Mouse (Mus musculus): ENCODE results near the gene Rsrc1.

DNA sequence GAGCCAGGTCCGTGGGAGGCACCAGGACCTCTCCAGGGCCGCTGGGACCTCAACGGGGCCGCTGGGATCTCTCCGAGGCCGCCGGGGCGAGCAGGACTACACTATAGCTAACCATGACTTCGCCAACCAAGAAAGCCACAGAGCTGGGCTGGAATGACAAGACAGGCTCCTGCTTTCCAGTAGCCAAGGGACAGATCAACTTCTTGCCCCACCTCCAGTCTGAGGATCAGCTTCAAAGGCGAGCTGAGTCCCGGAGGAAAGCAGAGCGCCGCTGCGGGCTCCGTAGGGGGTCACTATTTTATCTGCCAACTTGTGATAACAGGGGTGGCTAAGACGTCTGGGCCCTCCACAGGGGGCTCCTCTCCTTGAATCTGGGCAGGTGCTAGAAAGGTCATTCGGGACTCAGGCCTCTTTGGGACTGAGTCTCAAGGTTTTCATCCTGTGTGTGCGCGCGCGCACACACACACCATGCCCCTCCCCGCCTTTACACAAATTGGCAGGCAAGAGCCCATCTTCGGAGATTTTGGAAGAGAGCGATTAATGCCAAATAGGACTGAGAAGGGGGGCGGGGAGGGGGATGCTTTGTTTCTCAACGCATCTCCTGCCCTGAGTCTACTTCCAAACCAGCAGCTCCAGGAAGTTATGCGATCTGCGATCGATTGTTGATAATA is 10.4 kb upstream of the Rsrc1 start:
- TF ChIP-seq CTCF (IDR thresholded peaks at IDR 0.05; ENCODE audit: low read depth, low read length): no peak
- TF ChIP-seq POLR2A (IDR thresholded peaks at IDR 0.05; ENCODE audit: borderline replicate concordance, low read depth, low read length): no peak

Data from bone marrow macrophage, adult 2 months (primary cell).